Mouse (Mus musculus) spleen, postnatal 4 days (tissue): ENCODE results near the gene Cdhr2.

Source experiments
- DNase-seq, 2 experiments: peaks; one replicate each; pipeline ENCODE4 v3.0.0; 2022; ENCODE audit warnings: low spot score in 2 of 2

Gene Cdhr2

DNA sequence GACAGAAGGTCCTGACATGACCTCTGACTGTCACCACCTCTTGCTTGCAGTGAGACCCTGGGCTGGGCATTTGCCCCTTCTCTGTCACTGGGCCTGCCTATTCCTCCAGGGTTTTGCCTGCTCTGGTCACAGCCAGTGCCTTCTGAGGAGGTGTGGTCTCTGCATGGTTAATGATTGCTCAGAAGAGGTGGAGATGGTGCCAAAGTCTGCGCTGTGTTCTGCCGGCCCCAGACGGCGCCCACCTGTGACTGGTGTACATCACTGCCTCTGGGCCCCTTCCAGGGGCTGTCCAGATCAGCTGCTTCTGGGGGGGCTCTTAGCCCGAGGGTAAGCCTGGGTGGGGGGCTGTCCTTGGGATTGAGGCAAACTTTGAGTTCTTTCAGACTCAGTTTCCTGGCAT is at the start of gene Cdhr2:
Cdhr2 (plus strand) TSS at position 219 of the 400 bp plus-strand sequence.
- DNase-seq = no peak

DNA sequence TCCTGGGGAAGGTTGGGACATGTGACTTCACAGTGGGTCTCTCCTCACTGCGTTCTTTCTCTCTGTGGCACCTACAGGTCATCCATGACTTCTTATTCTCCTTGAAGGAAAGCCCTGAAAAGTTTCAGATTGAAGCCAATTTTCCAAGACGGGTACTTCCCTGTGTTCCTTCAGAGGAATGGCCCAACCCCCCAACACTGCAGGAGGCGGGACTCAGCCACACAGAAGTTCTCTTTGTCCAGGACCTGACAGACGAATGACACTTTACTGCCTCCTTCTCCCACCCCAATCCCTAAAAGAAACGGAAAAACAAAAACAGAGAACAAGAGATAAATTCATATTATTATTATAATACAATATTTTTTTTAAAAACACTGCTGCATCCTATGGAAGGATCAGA is 40.4 kb upstream of the Cdhr2 start:
- no peak for DNase-seq

DNA sequence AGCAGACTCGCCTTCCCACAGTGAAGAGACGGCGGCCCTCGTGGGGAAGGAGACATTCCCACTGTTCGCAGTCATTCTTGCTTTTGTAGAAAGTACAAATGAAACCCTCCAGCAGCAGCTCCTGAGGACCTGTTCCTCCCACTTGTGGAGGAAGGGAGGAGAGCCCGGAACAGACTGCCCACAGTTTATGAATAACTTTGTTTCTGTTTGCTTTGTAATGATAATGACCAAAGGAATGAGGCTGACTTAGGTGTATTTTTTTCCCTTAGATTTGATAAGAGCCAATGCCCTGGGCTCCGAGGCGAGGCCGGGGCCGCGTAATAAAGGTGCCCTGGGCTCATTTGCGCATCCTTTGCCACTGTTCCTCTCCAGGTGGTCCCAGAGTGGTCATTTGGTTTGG is 39.9 kb upstream of the Cdhr2 start:
- DNase-seq = no peak

DNA sequence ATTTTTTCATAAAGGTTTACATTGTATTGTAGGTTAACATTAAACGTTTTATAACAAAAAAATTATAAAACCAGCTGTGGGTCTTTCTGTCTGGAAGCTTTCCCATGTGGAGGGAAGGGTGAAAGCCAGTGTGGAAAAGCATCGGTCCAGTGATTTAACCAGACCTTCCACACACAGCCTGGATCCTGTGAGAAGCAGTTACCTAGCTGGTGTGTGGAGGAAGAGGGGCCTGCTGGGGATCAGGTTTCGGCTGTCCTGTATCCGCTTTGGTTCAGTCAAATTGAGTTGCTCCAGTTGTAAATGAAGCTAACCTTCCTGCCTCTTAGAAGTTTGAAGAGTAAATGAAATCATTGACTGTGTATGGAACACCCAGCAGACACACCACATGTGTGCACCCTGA is 37.3 kb upstream of the Cdhr2 start:
- DNase-seq = no peak

DNA sequence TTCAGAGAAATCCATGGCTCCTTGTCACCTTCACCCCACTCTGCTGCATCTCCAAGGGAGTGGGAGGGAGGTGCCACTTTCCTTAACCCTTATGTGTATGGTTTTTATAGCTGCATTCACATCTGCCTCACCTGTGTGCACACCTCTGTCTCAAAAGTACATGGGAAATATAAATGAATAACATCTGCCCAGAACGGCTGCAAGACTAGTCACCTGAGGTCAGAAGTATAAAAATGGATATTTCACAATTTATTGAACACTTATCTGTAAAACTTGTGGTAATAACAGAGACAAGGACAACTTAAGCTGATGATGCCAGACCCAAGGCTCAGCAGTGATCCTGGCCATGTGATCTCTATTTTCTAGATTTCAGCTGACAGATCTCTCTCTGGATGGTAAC is 36.8 kb upstream of the Cdhr2 start:
- no peak for DNase-seq

DNA sequence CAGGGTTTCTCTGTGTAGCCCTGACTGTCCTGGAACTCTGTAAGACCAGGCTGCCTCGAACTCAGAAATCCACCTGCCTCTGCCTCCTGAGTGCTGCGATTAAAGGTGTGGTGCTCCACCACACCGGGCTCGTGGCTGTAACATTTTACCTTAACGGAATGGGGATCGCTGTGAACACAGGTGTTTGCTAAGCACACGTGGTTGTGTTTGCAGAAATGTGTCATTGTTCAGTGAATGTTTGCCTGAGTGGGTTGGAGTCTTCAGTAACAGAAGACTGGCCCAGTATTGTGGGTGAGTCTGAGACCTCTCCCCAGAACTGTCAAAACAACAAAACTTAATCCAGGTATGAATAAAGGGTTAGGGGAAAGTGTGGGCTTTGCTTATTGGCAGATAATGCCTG is 36.2 kb upstream of the Cdhr2 start:
- no peak for DNase-seq

DNA sequence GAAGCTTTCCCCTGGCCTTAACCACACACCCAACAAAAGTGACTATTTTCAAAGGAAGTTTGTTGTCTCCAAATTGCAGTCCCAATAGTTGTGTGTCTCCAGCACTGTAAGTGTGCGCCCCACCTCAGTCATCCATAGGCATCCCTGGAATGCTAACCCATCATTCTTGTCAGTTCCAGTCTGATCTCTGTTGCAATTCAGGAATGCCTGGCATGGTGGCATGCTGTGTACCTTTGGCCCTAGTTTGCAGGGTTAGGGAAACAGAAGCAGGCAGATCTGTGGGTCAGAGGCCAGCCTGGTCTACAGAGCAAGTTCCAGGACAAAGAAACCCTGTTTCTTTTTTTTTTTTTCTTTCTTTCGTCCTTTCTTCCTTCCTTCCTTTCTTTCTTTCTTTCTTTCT is 30.8 kb upstream of the Cdhr2 start:
- no peak for DNase-seq

DNA sequence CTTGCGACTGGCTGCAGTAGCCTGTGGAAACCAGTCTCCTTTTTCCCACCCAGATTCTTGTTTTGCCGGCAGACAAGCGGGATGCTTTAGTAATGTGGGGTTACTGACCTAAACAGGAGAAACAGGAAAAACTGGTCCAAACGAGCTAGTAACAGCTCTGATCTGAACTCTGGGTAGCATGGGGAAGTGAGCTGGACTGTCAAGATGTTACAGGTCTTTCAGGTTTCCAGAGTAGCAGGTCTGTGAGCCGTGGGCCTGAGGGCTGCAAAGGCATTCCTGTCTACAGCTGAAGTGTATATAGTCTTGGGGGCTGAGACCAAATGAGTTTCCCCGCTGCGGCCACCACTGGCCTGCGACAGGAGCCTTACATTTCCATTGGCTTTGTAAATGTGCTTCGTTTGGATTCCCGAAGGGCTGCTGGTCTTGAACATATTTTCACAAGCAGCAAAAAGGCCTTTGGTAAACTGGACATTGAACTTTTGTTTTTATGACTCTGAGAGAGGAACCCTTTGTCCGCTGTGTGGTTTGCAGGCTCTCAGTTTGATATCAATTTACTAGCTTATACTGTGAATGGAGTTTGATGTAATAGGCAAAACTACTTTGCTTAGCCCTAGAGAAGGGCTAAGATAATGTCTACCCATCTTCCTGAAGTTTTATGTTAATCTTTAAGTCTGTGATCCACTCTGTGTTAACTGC is 25.2 kb upstream of the Cdhr2 start:
- DNase-seq = no peak

DNA sequence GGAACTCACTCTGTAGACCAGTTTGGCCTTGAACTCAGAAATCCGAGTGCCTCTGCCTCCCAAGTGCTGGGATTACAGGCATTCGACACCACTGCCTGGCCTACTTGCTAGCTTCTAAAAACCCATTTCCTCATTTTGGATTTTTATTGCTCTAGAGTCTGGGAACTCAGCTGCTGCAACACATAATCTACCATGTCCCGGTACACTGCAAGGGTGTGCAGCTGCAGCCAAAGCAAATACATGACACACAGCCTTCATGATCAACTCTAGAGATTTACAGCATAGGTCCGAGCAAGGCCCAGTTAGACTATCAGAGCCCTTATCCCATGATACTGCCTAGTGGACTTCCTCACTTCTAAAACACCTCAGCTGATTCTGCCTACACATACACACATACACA is 23.0 kb upstream of the Cdhr2 start:
- DNase-seq = no peak

DNA sequence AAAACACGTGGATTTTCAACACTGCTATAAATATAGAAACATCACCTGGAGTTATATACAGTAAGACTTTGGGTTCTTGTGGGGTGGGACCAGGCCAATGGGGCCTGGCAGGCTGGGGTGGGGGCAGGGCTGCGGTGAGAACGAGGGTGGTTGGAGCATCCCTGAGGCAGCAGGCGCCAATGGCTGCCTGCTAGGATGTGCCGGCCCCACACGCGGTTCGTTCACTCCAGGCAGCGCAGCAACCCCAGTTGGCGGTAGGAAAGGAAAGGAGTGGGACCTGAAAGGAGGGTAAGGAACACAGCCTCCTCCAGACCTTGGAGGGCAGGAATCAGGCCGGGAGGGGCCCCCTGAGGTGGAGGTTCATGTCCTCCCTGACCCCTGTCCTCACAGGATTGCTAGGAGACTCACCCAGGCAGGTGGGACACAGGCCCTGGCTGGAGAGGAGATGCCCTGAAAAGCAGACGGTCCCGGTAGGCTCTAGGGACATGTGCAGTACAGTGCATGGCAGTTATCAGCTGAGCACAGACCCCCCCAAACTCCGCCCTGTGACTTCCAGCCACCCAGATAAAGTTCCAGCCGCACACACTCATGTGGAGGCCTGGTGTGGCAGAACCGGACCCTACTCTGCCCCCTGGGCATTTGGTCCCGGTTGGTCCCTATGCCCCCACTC is 20.9 kb upstream of the Cdhr2 start:
- DNase-seq = peak; percentile 76 to 79

DNA sequence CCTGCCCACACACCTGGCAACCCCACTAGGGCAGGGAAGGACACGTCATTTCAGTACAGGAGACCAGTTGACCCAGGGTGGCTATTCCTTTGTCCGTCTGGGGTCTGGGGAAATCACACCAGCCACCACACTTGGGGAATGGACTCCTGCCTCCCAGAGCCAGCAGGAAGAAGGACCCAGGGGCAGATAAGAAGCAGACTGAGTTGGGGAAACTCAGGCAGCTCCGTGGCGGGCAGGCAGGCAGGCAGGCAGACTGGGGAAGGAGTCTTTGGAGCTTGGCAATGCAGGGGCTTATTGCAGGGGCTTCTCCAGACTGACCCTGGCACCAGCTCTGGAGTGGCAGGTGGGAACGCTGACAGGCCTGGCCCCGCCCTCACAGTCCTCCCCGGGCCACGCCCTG is 20.0 kb upstream of the Cdhr2 start:
- DNase-seq = peak; percentile 32 to 70

DNA sequence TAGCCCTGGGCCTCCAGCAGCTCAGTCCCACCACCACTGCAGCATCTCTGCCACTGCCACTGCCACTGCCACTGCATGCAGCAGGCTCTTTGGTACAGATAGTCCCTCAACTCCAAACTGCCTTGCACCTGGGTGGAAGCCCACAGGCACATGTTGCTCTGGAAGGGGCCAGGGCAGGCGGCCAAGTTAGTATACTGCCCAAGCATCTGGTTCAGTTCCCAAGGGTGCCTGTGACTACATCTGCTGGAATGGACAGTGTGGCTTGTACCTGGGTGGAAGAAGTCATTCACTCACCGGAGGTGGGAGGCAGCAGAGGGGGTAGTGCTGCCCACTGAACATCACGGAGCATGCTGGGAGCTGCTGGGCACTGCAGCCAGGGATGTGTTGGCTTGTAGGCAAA is 18.0 kb upstream of the Cdhr2 start:
- no peak for DNase-seq

DNA sequence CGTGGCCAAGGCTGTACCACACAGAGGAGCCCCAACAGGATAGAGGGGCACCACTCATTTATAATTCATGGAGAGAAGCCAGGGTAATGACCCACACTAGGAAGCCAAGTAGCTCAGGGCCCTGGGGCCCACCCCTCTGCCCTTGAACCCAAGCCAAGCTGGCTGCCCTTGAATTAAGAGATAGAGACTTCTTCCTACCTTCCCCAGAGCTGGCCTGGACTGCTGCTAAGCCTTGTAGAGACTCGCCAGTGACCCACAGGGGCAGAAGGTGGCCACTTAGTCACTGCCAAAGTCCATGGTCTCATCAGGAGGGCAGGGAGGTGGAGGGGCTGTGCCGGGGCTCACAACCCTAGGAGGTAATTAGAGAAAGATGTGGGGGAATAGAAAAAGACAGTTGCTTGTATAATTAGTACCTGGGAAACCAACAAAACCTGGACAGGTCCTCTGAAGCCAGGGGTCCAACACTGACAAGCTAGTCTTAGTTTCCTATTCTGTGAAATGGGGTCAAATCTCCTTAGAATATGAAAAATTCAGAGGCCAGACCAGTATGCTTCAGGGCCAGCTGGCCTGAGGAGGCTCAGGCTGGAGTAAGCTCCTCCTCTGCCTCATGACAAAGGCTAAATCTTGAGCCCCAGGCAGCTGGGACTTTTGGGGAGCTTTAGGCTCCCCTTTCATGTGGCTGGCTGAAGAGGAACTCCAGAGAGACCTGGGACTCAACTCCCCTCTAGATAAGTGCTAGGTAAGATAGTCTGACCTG is 16.9 kb upstream of the Cdhr2 start:
- DNase-seq = no peak

DNA sequence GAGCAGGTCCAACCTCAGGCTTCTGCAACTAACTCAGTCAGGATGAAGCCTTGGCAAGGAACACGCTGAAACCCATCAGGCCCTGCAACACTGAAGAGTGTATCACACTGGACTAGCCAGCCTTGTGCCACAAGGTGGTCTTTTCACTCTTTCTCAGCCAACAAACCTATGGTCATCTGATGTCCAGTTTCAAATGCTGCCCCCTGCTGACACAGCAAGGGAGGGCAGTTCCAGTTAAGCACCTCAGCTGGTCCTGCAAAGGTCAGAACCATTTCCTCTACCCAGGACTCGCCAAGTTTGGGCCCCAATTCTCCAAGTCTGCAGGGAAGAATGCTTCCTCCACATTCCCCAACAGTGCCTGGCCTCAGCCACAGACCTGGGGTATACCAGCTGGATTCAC is 16.1 kb upstream of the Cdhr2 start:
- DNase-seq = peak; percentile 38 to 71

DNA sequence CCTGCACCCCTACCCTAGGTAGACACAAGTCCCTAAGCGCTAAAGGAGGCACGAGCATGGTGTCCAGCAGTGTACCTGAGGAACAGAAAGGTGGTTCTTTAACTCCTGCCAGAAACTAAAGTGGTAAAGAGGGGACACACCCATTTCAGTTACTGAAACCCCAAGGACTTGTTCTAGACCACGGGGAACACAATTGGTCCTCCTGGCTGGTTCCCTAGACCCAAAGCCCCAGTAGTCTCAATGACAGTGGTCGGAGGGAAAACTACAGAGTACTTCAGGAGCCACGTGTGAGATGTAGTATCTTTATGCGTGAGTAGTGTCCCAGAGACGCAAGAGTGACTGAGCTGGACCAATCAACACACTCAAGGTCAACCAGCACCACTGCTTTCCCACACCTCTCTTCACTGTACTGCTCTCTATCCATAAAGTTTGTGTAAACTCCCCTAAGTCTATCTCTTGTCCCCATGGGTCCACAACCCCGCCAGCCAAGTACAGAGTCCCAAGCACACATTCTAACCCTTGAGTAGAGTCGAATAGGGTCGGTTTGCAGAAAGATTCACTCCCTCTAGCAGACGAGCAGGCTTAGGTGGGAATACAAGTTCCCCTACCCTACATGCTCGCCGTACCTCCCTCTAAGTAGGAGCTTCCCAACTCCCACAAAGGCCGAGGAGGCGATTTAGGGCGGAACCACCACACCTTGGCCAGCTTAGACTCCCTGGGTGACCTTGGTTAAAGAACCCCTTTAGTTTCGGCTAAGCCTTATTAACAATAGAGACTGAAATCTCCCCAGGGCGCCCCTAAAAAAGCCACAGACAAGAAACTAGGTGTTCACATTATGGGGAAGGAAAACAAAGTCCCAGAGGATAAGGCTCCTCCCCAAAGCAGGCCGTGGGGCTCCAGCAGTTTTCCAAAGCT is 14.9 kb upstream of the Cdhr2 start:
- DNase-seq = peak in 1 of 2 experiments; percentile 23

DNA sequence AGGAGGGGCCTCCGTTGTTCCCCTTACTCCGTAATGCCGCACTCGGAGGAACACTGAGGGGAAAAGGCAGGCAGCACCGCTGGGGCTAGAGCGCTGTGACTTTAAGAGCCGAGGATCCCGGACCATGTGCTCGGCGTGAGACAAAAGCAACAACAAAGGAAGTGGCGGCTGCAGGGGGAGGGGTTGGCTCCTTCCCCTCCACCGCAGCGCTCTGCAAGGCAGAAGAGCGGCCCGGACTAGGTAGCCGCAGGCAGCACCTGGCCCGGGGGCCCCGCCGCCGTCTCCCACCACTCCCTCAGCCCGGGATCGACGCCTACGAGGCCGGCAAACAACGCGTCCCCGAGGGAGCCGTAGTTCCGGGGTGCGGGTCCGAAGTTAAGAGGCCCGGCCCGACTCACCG is 14.2 kb upstream of the Cdhr2 start:
- DNase-seq = peak; percentile 74 to 87

DNA sequence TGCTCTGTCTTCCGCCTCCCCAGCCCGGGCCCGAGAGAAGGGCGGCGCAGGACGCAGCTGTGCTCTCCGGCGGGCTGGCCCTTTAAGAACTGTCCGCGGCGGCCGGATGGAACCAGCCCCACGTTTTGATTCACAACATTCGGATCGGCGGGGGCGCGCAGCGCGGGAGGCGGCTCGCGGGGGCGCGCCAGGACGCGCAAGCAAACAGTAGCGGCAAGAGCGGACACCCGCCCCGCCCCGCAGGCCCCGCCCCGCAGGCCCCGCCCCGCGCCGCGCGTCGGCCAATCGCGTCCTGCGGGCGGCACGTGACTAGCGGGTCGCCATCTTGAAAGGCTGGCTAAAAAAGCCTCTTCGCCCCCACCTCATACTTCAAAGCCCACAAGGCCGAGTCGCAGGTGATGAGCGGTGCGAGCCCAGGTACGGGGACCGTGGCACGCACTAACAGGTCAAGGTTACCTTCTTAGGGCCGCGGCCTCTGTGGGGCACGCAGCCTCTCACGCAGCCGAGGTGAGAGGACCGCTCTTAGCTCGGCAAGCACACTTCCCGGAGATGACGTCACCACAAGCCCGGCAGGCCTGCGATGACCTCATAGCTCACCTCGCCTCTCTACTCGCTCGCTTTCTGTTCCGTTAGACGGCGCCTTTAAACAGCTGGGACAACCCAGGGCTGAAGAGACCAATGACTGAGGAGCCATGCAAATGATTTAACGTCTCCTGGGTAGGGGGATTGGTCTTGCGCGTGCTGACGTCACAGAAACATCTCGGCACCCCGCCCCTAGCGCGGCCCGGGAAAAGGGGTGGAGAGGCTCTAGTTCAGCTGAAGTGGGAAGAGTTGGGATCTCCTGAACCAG is 13.5 kb upstream of the Cdhr2 start:
- peak; percentile 93 to 96 for DNase-seq

DNA sequence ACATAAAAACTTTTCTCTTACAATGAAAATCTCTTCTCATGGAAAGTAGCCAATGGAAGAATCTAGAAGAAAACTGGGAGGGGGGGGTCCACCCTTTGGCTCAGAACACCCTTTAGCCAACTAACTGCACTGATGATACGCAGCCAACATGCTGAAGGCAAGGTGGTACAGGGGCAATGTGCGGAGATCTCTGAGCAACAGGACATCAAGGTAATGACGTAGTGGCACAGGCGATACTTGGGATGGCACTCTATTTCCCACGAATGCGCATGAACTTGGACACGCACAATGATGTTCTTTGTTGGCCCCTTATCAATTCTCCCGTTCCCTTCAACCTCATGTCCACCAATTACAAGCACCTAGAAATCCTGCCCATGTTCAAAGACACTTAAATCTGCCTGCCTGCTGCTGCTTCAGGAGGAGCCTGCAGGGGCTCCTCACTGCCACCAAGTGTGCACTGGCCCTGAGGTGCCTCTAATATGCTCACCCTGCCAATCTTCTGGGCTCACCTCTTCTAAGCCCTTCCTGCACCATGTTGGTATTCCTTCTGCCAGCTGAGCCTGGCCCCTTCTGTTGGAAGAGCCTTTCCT is 11.0 kb upstream of the Cdhr2 start:
- DNase-seq = no peak

DNA sequence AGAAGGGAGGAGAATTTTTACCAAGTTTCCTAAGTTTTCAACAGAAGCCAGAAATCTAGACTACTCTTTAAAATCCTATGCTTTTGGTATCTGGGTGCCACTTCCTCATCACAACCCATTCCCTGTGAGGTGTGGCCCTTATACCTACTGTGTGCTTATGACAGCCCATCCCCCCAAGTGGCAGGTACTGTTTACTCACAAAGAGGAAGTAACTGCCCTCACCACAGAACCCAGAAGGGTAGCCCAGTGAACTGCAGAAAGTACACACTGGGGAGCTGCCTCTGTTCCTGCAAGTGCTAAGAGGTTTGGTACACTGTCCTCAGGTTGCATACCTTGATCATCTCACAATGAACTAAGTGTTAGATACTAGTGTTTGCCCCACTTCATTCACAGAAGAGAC is 9.5 kb upstream of the Cdhr2 start:
- peak in 1 of 2 experiments; percentile 48 for DNase-seq

DNA sequence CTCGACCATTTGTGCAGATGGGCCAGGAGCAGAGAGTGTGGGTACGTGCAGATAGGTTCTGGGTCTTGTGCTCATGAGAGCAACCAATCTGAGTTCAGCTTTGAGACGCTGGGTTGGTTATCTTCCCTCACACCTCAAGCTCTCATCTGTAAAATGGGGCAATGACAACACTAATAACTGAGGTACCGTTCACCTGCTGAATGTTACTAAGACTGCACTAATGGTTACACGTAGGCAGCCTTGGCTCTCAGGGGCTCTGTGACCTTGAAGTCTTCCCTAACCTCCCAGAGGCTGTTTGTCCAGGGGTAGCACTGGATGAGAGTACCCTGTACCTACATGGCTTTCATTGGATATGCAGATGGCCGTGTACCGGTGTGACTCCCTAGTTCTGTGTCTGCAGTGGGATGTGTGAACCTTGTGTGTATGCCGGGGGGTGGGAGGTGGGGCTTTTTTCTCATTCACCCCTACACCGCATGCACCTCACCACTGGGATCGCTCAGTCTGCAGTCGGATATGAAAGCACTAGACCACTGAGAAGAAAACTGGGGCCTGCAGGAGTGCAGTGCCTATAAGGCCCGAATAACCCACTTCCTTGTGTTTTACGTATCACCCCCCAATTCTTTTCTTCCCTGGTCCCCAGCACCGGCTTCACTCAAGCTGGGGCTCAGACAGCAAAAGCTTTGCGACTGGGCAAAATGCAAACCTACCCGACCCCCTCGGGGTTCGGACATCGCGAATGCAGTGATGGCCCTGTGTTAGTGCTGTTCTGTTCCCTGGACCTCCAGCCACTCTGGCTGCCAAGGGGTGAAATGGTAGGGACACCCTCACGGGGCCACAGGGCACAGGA is 8.3 kb upstream of the Cdhr2 start:
- peak in 1 of 2 experiments; percentile 74 for DNase-seq
